Mouse (Mus musculus): ENCODE measurements around the gene Rbpj.
"Not testable (repeated sequence)": the region's sequence is repeated elsewhere in the genome, so short reads cannot be mapped to it uniquely, and the experiment has no call there.

The Rbpj gene

DNA sequence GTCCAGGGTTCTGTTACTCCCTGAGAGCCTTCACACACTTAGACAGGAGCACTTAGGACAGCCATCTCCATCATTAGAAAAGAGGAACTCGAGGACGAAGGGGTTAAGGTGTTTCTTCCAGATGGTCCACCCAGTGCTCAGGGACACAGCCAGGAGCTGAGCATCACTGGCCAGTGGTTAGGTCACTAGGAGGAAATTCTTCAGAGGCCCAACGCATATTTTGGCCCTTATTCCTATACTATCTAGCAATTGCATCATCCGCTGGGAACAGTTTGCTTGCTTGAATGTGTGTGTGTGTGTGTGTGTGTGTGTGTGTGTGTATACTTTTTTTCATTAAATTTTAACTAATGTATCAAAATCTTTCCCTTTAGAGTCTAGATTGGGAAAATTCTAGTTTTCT is 45.5 kb downstream of the Rbpj start:
- no peak for DNase-seq (ENCODE audit: low spot score)

DNA sequence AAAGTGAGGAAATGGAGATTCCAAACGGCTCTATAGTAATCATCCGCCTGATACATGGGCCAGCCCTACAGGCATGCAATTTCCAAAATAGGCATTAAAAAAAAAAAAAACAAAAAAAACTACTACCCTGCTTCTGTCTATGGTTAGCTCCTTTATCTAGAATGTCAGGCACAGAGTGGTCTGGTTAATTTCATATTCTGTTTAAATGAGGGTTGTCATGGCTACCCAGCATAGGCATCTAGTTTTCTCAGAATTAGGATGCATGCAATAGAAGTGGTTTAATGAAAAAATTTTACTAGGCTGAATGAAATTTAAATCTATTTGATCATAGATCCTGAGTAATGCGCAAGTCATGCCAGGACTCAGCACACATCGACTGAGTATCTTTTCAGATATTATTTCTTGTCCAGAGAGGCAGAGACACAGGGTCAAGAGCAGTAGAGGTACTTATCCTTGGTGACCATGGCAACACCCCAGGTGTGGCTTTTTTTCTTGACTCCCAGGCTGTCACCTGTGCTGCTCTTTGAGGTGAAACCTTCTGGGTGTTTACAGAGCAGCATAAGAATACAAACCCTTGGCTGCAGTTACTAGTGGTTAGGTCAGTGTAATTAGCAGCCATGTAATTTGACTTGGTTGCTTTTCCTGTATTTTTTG is 49.1 kb downstream of the Rbpj start:
- DNase-seq (ENCODE audit: low spot score) = no peak

GRCm38 (mm10) chr5:53516482-53516881 is 50.5 kb downstream of the Rbpj start:
- no peak for DNase-seq (ENCODE audit: low spot score)

- no peak for DNase-seq (ENCODE audit: low spot score)
Observed at GRCm38 (mm10) chr5:53517802-53518201, 51.9 kb downstream of the Rbpj start.

DNA sequence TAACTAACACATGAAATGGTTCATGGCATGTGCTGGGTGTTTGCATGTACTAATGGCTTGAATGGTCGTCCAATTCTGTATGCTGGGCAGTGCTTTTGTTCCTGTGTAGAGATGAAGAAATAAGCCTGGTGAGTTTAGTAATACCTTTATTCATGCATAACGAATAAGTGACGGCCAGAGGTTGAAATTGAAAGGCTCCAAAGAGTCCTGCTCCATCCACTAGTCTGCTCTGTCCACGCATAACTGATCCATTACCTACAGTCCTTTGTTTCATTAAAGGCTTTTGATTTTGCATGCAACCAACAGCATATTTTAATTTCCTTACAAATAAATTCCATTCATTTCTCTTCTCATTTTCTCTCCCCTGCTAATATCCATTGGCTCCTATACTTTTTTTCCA is 53.2 kb downstream of the Rbpj start:
- DNase-seq (ENCODE audit: low spot score) = no peak

- no peak for DNase-seq (ENCODE audit: low spot score)
Observed at GRCm38 (mm10) chr5:53519998-53520577, 54.1 kb downstream of the Rbpj start.

GRCm38 (mm10) chr5:53523046-53523445 is 57.1 kb downstream of the Rbpj start:
- DNase-seq (ENCODE audit: low spot score) = peak; percentile 47

DNA sequence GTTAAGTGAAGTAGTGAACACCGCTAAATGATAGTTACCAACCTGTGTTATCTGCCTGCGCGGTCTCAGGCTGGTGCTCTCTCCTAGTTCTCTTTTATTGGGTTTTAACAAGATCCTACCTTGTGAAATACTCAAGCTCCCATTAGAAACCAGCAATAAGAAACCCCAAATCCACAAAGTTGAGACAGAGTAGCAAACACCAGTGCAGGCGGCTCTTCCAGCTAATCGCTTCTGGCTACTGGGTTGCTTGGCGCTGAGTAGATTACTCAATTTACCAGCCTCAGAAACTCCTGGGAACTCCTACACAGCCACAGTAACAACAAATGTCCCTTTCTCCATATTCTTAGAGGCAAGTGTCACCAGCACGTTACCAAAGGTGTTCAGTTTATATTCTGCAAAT is 58.2 kb downstream of the Rbpj start:
- no peak for DNase-seq (ENCODE audit: low spot score)

DNA sequence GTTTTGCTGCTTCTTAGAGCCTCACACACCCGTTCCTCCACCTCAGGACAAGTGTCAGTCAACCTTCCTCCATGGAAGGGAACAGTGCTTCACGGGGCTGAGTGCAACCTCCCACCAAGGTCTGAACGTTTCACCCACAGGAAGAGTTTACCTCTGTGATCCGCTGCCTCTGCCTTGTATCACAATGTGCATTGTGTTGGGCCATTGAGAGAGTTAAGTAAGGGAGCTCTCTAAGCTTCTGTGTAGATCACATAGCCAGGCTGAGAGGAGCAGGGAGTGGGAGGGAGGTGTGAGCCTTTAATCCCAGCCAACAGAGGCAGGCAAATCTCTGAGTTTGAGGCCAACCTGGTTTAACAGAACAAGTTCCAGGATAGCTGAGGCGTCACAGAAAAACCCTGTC is 58.9 kb downstream of the Rbpj start:
- no peak for DNase-seq (ENCODE audit: low spot score)

GRCm38 (mm10) chr5:53525305-53526069 is 59.5 kb downstream of the Rbpj start:
- DNase-seq (ENCODE audit: low spot score) = no peak

DNA sequence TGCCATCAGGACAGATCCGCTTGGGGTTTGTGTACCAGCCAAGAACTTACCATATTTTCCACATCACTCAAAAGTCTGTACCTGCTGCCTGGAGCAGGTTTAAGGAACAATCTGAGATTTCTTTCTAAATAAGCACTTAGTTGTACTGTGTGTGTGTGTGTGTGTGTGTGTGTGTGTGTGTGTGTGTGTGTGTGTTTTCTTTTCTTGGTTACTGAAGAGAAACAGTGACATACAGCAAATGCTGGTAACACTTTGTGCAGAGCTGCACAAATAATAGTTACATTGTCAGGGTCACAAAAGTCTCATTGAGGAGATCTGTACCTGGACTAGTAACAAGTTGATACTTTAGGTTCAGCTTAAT is 60.1 kb downstream of the Rbpj start:
- no peak for DNase-seq (ENCODE audit: low spot score)

DNA sequence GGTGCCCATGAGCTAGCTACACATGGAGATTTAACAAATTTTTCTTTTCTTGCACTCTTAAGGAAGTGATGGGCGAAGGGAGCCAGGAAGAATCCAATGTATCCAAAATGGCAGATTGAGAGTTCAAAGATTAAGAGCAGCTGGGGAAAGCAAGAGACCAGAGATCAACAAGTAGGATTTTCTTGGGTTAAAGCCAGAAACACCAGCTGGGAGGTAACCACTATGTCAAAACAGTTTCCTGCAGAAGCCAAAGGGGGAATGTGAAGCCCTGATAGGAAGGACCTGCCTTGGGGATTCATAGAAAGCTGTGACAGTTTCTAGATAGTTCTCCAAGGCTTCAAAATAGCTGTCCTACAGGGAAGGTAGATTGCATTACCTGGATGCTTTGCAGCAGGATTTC is 63.9 kb downstream of the Rbpj start:
- DNase-seq (ENCODE audit: low spot score) = no peak

DNA sequence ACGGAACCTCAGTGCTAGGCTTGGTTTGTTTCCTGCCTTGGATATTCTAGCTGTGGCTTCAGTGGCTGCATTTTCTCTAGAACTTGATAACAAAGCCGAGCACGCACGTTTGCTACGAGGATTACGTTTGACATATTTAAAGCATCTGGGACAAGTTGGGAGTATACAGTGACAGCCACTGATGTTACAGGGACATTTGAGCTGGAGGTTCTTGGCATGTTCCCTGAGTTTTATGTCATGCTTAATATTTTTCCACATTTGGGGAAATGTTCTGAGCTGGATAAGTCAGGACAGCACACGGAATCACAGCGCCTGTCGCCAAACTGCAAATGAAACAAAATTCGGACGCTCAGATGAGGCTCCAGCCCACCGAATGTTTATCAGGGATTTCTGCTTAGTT is 69.1 kb downstream of the Rbpj start:
- no peak for DNase-seq (ENCODE audit: low spot score)

DNA sequence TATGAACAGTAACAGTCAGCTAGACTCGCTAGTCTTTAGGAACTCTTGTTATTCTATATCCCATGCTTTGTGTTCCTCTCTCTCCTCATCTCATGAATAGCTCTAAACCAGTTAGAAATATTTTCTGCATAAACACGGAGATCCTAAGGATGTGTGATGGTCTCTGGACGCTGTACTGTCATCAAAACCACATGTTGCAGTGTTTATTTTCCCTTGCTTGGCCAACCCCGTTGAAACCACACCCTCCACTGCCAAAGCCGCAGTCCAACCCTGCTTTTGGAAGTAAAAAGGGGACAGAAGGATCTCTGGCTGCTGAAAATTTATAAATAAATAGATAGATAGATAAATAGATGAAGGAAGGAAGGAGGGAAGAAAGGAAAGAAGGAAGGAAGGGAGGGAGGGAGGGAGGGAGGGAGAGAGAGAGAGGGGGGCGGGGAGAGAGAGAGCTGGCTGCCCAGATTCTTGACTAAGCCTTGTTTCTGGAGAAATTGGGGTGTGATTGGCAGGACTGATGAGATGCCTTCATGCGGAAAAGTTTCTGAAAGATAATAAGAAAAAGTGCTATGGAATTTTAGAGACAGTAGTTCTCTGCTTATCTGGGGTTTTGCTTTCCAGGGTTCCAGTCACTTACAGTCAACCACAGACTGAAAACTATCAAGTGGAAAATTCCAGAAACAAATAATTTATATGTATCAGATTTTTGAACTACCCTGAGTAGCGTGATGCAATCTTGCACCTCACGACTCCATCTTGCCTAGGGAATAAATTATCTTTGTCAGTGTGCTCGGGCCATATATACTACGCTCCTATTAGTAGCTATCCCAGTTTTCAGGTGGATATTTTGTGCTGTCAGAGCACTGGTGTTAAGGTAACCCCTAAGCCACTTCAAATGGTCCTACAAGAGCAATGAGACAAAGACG is 70.9 kb downstream of the Rbpj start:
- no peak for DNase-seq (ENCODE audit: low spot score)

GRCm38 (mm10) chr5:53539860-53540633 is 74.1 kb downstream of the Rbpj start:
- no peak for DNase-seq (ENCODE audit: low spot score)

DNA sequence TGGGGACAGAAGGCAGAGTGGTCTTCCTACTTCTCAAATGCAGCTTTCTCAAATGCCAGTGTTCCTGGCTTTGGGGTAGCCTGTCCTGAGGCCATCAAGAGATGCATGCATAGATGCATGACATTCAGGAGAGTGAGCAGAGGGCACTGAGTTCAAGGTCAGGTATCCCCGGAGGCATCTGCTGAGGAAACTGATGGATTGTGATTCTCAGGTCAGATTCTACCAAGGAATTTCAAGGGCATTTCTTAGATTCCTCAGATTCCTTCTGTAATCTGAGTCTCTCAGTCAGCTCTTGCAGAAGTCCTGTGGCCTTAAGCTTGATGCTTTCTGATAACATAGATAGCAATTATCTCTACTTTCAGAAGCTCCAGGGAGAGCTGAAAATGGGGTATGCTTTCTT is 76.1 kb downstream of the Rbpj start:
- no peak for DNase-seq (ENCODE audit: low spot score)

DNA sequence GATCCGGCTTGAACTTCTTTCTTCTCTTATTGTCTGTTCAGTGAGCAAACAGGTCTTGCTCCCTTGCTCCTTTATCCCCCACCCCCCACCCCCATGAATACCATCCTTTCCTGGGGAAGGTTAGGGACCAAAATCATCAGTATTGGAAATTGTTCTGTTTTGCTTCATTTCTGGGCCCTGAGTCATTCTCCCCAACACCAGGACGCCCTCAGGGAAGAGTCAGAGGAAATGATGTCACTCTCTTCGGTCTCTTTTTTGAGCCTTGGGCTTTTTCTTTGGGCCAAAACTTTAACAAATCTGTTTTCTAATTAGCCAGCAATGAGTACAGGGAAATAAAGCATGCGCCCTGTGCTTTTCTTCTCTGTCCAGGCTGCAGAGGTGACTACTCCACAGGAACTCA is 77.4 kb downstream of the Rbpj start:
- DNase-seq (ENCODE audit: low spot score) = no peak

DNA sequence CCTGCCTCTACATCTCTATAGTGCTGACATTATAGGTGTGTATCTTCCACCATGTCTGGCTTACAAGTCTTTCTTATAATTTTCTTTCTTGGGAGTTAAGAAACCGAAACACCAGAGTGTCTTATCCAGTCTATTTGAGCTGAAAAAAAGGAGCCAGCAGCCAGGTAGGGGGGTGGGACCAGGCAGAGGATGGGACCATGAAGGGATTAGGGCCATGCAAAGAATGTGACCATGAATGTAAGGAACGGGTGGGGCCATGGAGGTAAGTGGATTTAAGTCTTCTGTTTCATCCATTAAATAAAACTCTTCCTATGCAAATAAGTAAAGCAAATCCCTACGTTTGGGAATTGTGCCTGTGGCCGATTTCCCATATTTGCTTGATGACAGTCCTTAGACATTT is 78.0 kb downstream of the Rbpj start:
- DNase-seq (ENCODE audit: low spot score) = no peak

GRCm38 (mm10) chr5:53546440-53546839 is 80.5 kb downstream of the Rbpj start:
- no peak for DNase-seq (ENCODE audit: low spot score)

GRCm38 (mm10) chr5:53546979-53547472 is 81.1 kb downstream of the Rbpj start:
- no peak for DNase-seq (ENCODE audit: low spot score)

- not testable (repeated sequence) for DNase-seq (ENCODE audit: low spot score)
Observed at GRCm38 (mm10) chr5:53550329-53550728, 84.4 kb downstream of the Rbpj start.

- no peak for DNase-seq (ENCODE audit: low spot score)
Observed at GRCm38 (mm10) chr5:53551394-53551793, 85.4 kb downstream of the Rbpj start.

Measured in ovary, postnatal 14 days (tissue).